Mouse (Mus musculus): Measurements from ENCODE around the gene N6amt1.

DNA sequence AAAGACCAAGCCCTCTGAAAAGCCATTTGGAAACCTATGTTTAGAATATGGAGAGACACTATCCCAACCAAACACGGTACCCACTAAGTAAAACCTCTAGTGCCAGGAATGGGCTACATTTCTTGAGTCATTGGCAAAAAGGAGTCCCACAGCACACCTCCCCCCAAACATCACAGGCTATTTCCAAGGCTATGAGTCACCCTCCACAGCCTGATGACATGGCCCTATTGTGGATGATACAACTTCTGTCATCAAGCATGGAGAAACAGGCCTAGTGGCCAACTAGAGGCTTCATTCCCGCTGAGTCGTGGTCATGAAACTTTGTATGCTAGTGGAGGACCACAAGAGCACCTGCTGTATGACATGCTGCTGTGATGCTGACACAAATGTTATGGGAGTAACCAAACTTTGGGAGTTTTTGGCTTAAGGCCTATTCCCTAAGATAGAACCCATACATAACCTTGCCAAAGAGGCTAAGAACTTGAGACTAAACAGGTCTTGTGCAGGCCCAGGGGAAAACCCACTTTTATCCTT lies 33.5 kb downstream of the N6amt1 start:
- TF ChIP-seq CTCF (IDR thresholded peaks at IDR 0.05; ENCODE audit: low read depth), result no peak
- no peak for TF ChIP-seq EP300 (IDR thresholded peaks at IDR 0.05; ENCODE audit: low read depth)

Measured in liver, embryonic 14.5 days (tissue).